Mouse (Mus musculus): ENCODE measurements around the gene Bcl2l11.
"Not testable (repeated sequence)": the region's sequence is repeated elsewhere in the genome, so short reads cannot be mapped to it uniquely, and the experiment has no call there.

The Bcl2l11 gene

DNA sequence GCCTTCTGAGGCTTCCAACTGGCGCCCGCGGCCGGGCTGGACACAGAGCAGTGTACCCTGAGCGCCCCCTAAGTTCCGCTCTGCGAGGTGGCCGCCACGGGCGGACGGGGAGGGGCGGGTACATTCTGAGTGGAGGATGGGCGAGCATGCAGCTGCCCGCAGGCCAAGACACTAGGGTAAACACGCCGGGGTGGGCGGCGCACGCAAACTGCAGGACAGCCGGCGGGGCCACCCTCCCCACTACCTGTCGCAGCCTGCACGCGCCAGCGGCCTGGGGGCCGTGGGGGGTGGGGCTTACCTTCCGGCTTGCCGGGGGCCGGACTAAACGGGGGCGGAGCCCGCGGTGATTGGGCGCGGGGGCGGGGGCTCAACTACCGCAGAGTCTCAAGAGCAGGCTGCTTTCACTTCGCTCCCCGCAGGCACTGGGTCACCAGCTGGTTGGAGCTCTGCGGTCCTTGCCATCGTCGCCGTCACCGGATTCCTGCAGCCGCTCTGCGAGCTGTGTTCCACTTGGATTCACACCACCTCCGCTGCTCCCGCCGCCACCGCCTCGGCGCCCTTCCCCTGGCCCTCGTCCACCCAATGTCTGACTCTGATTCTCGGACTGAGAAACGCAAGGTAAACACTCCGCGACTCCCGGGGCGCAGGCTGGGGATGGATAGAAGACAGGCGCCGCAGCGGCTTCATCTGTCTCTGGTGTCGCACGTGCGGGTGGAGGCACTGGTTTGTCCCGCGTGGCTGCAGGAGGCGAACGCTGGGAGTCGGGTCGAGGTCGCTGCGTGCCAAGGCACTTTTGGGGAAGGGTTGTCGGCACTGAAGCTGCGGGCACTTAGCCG lies at the start of gene Bcl2l11:
Gene Bcl2l11, plus strand, starts transcription at position 404 of the 836 bp plus-strand sequence.
- peak; percentile 72 for DNase-seq (ENCODE audit: low read depth)

DNA sequence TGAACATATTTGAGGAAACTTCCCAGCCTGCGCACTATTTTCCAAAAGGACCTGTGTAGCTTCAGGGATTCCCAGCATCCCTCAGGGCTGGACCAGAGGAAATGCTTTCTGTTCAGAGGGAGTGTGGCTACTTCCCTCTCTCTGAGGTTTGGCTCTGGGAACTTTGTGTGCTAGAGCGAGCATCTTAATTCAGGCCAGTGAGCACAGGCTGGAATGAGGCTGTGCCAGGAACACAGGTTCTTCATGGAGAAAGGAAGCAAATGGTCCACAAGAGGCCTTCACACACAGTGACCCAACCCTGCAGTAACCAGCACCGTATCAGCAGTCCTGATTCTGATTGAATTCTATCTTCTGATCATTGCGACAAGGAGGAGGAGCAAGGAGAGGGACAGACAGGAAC lies 48.9 kb upstream of the Bcl2l11 start:
- no peak for DNase-seq (ENCODE audit: low read depth)

GRCm38 (mm10) chr2:128078859-128079258 lies 47.0 kb upstream of the Bcl2l11 start:
- no peak for DNase-seq (ENCODE audit: low read depth)

- DNase-seq (ENCODE audit: low read depth) = no peak
These were observed 46.5 kb upstream of the Bcl2l11 start for GRCm38 (mm10) chr2:128079316-128079715.

DNA sequence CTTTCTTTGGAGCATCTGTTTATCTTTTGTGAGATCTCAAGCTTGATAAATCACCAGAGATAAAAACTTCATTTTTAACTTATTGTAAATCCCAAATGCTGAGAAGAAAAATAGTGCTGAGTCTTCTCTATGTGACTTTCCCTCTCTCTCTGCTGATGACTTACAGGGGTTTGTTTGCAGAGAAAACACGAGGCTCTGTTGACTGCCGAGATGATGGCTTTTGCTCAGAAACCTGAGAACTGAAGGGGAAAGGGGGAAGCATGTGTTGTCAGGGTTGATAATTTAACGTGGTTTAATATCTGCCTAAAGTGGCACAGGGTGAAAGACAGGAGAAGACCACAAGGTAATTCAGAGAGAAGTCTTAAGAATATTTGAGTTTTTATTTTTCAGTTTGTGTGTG lies 42.0 kb upstream of the Bcl2l11 start:
- no peak for DNase-seq (ENCODE audit: low read depth)

DNA sequence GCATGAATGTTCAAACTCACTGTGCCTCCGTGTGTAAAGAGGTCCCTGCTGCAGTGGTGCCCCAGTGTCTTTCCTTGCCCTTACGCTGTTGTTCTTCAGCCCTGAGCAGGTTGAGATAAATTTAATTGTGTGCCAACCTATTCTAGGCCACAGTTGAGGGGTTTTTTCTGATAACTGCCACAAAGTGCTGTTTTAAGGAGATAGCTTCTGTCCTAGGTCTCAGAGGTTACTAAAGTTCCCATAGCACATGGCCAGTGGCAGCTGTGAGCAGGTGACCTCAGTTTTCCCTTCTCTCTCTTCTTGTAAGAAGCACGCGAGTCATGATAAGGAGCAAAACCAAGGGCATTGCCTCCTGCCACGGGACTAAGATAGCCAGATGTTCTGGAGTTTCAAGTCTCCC lies 41.2 kb upstream of the Bcl2l11 start:
- no peak for DNase-seq (ENCODE audit: low read depth)

- no peak for DNase-seq (ENCODE audit: low read depth)
These were observed 40.4 kb upstream of the Bcl2l11 start for GRCm38 (mm10) chr2:128085481-128085880.

DNA sequence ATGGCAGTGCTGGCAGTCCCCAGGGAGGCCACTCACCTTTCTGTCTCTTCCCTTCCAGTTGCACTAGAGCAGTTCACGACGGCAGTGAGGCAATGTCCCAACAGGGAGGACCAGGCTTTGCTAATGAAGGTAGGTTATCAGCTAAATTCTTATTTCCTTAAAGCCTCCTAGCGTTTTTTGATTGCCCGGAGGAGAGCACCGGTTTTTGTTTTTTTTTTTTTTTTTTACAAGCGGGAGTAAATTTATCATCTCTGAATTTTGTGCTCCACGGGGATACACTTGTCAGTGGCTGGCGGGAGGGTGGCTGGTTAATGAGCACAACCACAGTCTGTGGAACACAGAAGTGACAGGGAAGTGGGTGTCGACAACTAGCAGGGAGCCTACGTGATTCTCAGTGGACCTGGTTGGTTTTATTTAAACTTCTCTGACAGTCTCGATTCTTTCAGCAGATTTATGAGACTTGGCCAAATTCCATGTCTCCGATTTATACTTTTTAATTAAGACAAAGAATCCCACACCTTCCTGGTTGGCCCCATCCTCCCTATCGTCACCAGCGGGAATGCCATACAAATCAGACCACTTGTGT lies 39.4 kb upstream of the Bcl2l11 start:
- no peak for DNase-seq (ENCODE audit: low read depth)

- DNase-seq (ENCODE audit: low read depth) = no peak
These were observed 38.8 kb upstream of the Bcl2l11 start for GRCm38 (mm10) chr2:128086996-128087526.

DNA sequence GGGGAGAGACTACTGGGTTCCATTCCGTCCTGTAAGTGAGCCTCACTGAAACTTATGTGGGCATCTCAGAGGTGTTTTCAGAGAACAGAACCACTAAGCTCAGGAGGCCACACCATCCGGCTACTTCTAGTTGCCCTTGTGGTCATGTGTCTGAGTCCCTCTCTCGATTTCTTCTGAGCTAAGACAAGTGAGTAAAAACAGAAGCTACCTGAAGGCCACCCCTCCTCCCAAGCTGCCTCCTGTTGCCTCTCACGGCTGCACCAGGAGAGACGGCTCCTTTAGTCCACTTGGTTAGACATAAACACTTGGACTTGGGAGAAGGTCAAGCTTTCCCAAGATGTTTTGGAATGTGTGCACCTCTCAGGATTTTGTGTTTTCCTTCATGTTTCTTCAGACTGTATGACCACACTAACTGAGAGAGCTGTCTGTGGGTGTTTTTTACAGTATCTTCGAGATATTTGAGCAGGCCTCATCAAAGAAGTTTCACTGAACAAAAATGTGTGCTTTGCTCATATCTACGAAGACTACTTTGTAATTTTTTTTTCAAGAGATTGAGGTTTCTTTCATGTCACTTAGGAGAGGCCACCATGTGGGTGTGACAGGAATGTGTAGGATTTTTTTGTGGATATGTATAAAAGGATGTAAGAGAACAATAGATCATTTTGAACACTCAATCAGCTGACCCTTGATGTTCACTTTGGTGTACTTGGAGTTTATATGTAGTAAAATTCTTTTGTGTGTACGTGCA lies 37.9 kb upstream of the Bcl2l11 start:
- DNase-seq (ENCODE audit: low read depth) = no peak

- no peak for DNase-seq (ENCODE audit: low read depth)
These were observed 35.5 kb upstream of the Bcl2l11 start for GRCm38 (mm10) chr2:128090283-128090885.

DNA sequence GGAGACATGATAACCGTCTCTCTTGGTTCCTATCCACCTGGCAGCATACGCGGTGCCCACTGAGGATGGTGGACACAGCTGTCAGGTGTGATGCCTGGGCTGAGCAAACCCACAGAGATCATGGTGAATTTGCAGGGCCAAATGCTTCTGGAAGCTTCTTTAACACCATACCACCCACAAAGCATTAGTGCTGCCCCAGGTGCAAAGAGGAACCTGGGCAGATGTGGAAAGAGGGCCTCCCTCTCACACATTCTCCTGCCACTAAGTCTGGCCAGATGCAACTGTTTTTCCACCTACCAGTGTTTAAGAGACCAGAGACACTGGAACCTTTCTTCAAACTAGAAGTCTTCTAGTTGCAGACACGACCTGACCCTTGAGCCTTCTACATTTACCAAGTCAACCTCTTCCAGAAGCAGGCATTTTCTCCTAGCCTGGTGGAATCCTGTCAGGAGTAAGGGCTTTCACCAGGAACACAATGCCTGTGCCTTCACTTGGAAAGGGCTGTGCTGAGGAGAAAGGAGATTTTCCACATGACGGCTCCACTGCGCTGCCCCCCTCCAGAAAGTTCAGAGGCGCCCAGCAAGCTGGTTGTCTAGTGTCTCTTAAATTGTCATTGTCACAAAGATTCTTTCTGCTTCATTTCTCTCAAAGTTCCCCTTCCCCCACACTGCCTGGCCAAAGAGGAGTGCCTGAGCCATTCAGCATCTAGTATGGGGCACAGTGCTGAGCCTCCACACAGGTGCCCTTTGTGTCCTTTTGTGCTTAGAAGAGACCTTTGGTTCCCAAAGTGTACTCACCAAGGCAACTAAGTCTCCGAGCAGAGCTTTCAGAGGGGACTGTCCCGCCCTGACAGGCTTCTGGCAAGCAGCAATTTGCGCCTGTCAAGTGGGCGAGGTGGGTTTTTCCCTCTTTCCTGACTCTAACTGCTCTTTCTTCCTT lies 34.1 kb upstream of the Bcl2l11 start:
- no peak for DNase-seq (ENCODE audit: low read depth)

DNA sequence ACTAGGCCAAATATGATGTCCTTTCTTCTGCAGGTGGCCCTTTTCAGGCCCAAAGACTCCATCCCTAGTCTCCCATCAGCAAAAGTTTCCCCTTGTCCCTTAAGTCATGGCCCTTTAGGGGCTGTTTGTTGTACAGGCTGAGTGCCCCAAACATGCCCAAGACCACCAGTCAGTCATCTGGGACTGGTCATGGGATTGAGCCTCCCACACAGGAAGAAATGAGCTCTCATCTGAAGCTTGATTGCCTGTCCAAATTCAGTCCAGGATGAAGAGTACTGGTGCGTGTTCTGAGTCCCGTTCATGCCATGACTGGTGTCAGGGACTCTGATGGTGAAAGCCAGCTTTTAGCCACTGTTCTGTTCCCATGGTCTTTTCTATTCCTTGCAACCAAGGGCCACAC lies 33.4 kb upstream of the Bcl2l11 start:
- DNase-seq (ENCODE audit: low read depth) = no peak

DNA sequence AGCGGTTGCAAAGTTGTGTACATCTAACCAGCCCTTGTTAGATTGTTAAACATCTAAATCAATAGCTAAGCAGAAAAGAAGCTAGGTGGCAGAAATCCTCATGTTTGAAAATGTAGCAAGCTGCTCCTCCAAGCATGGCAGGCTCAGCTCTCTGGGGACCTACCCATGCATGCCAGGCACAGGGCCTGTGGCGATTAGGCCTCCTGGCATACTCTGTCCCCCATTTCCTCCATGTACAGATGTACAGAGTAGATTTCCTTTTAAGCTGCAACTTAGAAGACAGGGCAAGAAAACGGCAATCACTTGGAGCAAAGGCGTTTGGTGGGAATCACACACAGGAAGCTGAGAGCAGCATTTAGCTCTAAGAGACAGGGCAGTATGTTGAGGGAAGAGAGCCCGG lies 31.6 kb upstream of the Bcl2l11 start:
- DNase-seq (ENCODE audit: low read depth) = no peak

DNA sequence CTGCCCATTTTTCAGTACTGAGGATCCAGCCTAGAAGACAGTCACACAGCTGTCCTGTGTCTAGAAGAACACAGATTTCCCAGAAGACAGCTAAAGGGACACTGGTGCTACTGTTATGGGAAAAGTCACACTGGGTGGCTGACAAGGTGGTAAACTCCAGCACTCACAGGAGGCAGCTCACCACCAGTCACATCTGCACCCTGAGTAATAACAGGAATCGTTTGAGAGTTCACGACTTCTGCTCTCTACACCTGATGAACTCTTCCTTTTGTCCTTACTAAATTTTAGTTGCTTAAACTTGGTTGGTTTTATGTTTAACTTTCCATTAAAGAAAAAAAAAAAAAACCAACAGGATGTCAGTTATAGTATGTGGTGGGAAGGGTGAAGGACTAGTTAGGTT lies 31.2 kb upstream of the Bcl2l11 start:
- no peak for DNase-seq (ENCODE audit: low read depth)

DNA sequence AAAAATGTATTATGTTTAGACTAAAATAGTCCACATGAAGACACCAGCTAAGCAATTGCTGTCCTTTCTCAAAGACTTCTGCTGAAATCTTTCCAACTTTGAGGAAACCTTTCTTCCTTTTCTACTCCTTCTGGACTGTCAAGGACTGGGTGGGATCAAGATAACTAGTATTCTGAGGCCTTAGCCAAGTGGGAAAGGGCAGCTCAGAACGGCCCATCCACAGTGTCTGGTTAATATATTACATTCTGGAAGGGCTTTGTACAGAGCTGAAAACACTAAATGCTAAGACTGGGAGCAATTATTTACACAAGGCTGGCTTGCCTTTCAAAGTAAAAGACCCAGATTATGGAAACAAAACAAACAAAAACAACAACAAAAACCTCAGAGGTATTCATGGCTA lies 30.6 kb upstream of the Bcl2l11 start:
- DNase-seq (ENCODE audit: low read depth) = no peak

DNA sequence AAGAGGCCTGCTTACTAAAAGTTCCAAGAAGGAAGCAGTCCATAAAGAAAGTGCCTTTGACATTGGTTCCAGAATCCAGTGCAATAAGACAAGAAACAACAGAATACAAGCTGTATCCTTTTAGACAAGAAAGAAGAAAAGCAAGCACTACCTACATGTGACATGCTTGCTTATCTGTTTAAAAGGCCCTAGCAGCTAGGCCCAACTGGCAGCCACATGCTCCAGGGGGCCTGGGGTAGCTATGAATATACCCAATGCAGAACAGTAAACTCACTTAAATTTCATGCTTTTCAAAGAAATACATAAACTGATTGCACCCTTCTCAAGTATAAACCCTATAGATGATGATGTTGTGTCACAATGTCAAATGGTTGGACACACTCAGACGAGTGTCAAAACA lies 29.8 kb upstream of the Bcl2l11 start:
- DNase-seq (ENCODE audit: low read depth) = no peak

DNA sequence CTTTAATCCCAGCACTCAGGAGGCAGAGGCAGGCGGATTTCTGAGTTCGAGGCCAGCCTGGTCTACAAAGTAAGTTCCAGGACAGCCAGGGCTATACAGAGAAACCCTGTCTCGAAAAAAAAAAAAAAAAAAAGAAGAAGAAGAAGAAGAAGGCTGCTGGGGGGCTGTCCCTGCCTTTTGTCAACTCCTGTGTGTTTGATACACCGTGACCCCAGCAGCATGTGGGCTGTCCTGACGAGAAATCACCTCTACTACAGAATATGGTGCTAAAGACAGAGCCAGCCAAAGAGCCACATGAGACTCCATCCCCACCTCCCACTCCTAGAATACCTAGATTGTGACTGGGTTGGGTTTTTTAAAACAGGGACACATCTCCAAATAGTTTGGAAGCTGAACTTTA lies 27.7 kb upstream of the Bcl2l11 start:
- not testable (repeated sequence) for DNase-seq (ENCODE audit: low read depth)

GRCm38 (mm10) chr2:128102086-128102485 lies 23.8 kb upstream of the Bcl2l11 start:
- no peak for DNase-seq (ENCODE audit: low read depth)

DNA sequence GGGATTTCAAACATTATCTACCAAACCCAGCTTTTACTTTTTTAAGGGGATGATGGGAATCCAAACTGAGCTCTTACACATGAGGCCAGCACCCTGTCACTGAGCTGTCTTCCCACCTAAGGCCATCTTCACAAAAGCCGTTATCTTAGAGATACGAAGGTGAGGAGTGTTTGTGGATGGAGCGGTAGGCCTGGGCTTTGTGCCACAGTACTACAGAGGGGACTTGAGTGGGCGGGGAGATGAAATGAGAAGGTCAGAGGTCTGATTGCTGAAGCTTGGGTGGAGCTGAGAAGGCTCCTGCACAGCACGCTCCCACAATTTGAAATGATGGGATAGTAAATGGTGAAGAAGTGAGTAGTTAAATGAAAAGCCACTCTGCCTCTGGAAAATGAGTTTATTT lies 21.0 kb upstream of the Bcl2l11 start:
- no peak for DNase-seq (ENCODE audit: low read depth)

DNA sequence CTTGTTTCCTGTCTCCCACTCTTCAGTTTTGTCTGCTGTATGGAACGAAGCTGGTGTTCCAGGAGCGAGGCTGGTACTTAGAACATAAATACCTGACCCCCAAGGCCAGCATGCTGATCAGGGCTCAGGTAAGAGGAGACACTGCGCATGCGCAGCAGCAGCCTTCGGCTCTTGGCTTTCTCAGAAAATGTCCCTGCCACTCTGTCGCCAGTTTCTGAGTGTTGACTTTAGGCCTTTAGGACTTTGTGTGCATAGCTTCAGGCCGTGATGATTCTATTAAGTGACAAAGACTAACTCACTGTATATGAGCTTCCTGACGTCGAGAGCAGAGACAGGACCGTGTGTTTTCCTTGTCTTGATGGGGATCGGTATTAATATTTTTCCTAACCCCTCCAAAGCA lies 20.2 kb upstream of the Bcl2l11 start:
- no peak for DNase-seq (ENCODE audit: low read depth)
